Mouse (Mus musculus) forebrain, postnatal 0 days (tissue): Measurements from ENCODE around the gene Gm5105. TPM values are rescaled to one million over a fixed set of nuclear protein-coding genes. Genes with fewer than 3 reads are reported as not detected.

ENCODE experiments used
- ATAC-seq: fragments of 200-750 bp; cut with Nextera tagmentation; 2 replicates; pipeline ENCODE4 v1.8.0; 2017; ENCODE audit warnings: mild to moderate bottlenecking, moderate library complexity
- DNase-seq: peaks from one replicate; pipeline ENCODE4 v3.0.0-alpha.2; 2015
- H3K27ac ChIP-seq: fragments of 300-500 bp; sonication (generic); 2 replicates; pipeline ENCODE4 v1.5.1; 2014; ENCODE audit warnings: low read depth, mild to moderate bottlenecking, antibody characterized with exemption, low read length, moderate library complexity, mixed read lengths
- H3K27me3 ChIP-seq: fragments of 300-500 bp; sonication (generic); 2 replicates; pipeline ENCODE4 v1.6.1; 2014; ENCODE audit warnings: mild to moderate bottlenecking, low read length, mixed read lengths; ENCODE audit not compliant: insufficient read depth
- H3K36me3 ChIP-seq: fragments of 300-500 bp; sonication (generic); 2 replicates; pipeline ENCODE4 v1.6.1; 2014; ENCODE audit warnings: mild to moderate bottlenecking, moderate library complexity; ENCODE audit not compliant: insufficient read depth
- H3K4me1 ChIP-seq: fragments of 300-500 bp; sonication (generic); 2 replicates; pipeline ENCODE4 v1.6.1; 2014; ENCODE audit warnings: antibody characterized with exemption; ENCODE audit not compliant: insufficient read depth
- H3K4me2 ChIP-seq: fragments of 300-500 bp; sonication (generic); 2 replicates; pipeline ENCODE4 v1.6.1; 2014; ENCODE audit warnings: low read depth, mild to moderate bottlenecking, moderate library complexity
- H3K4me3 ChIP-seq: fragments of 300-500 bp; sonication (generic); 2 replicates; pipeline ENCODE4 v1.5.1; 2014; ENCODE audit warnings: low read depth, low read length, mixed read lengths
- H3K9ac ChIP-seq: fragments of 300-500 bp; sonication (generic); 2 replicates; pipeline ENCODE4 v1.6.1; 2014; ENCODE audit warnings: mild to moderate bottlenecking
- H3K9me3 ChIP-seq: fragments of 300-500 bp; sonication (generic); 2 replicates; pipeline ENCODE4 v1.6.1; 2016; ENCODE audit warnings: low read length
- CTCF ChIP-seq: sonication (generic); IDR thresholded peaks from 2 replicates; pipeline ENCODE4 v1.5.1; 2016; ENCODE audit warnings: antibody characterized with exemption, control low read depth, low read depth
- WGBS: fragments of 180-500 bp; shearing (Covaris S2); extraction: QIAGEN DNeasy Blood & Tissue Kit; methylation state at CpG from one replicate; pipeline ENCODE4 v1.1.7; 2014; 5-methylcytosine and 5-hydroxymethylcytosine counted together
- polyA plus RNA-seq: library from polyadenylated mRNA; unstranded; fragments of >200 nt; fragmentation: Nextera tagmentation; extraction: Ambion mirVana; gene quantifications from 2 replicates; pipeline ENCODE4 v1.2.1, GENCODE M21; 2015
- total RNA-seq: library from RNA; depleted of rRNA; stranded (reverse); fragments of >200 nt; gene quantifications from 2 replicates; pipeline ENCODE4 v1.2.3, GENCODE M21; 2014; rRNA removed

Gm5105 gene
- total and polyA plus RNA-seq, 2 experiments from 2014 or later = 0.15 to 0.38 TPM

DNA sequence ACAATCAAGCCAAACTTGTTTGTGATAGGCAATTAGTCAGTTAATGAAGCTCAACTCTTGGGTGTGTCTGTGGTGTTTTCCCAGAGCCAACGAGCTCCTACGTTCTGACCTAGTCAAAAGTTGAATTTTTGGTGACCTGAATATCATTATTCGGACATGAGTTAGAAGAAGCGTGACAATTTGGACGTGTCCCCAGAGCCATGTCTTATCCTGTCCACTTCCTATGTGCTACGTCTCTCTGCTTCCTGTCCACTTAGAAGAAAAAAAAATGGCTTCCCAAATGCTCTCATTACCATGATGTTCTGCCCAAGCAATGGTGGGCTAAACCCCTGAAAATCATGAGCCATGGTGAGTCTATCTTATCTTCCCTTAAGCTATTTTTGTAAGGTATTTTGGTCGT lies 63.9 kb downstream of the Gm5105 start:
- DNase-seq (no peak), ATAC-seq (no peak)
- H3K9me3 ChIP-seq = no peaks in the 10 kb centered on the region
- H3K36me3 ChIP-seq = no peaks in the 10 kb centered on the region
- H3K4me3 ChIP-seq = no peak overlapping the region
- no peak overlapping the region for H3K4me2 ChIP-seq
- H3K4me1 ChIP-seq = no peaks in the 10 kb centered on the region
- no peak overlapping the region for H3K9ac ChIP-seq
- TF ChIP-seq CTCF = no peak
- no peaks in the 10 kb centered on the region for H3K27me3 ChIP-seq
- no peak overlapping the region for H3K27ac ChIP-seq
- WGBS = 86% methylated on average over 7 of the region's 7 CpGs

GRCm38 (mm10) chr3:138002545-138002944 lies 64.6 kb downstream of the Gm5105 start:
- Histone ChIP-seq H3K4me3 (no peak overlapping the region), H3K4me2 (no peak overlapping the region), H3K27me3 (no peaks in the 10 kb centered on the region), H3K9ac (no peak overlapping the region), H3K4me1 (no peaks in the 10 kb centered on the region), H3K9me3 (no peaks in the 10 kb centered on the region), H3K36me3 (no peaks in the 10 kb centered on the region), H3K27ac (no peak overlapping the region)
- WGBS = 83% methylated on average over 6 of the region's 6 CpGs
- no peak for ATAC-seq
- DNase-seq = no peak
- no peak for TF ChIP-seq CTCF

GRCm38 (mm10) chr3:138001865-138002264 lies 65.3 kb downstream of the Gm5105 start:
- no peak overlapping the region for H3K4me2 ChIP-seq
- H3K4me3 ChIP-seq = no peak overlapping the region
- H3K9ac ChIP-seq = no peak overlapping the region
- H3K4me1 ChIP-seq = no peaks in the 10 kb centered on the region
- H3K27ac ChIP-seq = no peak overlapping the region
- WGBS = 83% methylated on average over 4 of the region's 4 CpGs
- ATAC-seq (no peak), DNase-seq (no peak)
- no peaks in the 10 kb centered on the region for H3K36me3 ChIP-seq
- no peak for TF ChIP-seq CTCF
- no peaks in the 10 kb centered on the region for H3K27me3 ChIP-seq
- no peaks in the 10 kb centered on the region for H3K9me3 ChIP-seq

GRCm38 (mm10) chr3:138000724-138001069 lies 66.5 kb downstream of the Gm5105 start:
- no peaks in the 10 kb centered on the region for H3K9me3 ChIP-seq

GRCm38 (mm10) chr3:138000062-138000723 lies 67.0 kb downstream of the Gm5105 start:
- Histone ChIP-seq H3K9ac (no peak overlapping the region), H3K27ac (no peak overlapping the region), H3K36me3 (no peaks in the 10 kb centered on the region), H3K9me3 (no peaks in the 10 kb centered on the region), H3K27me3 (no peaks in the 10 kb centered on the region), H3K4me2 (no peak overlapping the region), H3K4me1 (no peaks in the 10 kb centered on the region), H3K4me3 (no peak overlapping the region)
- WGBS = 94% methylated on average over 8 of the region's 8 CpGs
- DNase-seq (no peak), ATAC-seq (no peak)
- no peak for TF ChIP-seq CTCF

More at GRCm38 (mm10) chr3:138000724-138001069, 66.5 kb downstream of the Gm5105 start:
- ATAC-seq (no peak), DNase-seq (no peak)
- H3K9ac ChIP-seq = no peak overlapping the region
- 52% methylated on average over 4 of the region's 4 CpGs for WGBS
- no peak overlapping the region for H3K4me2 ChIP-seq
- H3K27me3 ChIP-seq = no peaks in the 10 kb centered on the region
- H3K27ac ChIP-seq = no peak overlapping the region
- no peak for TF ChIP-seq CTCF
- H3K4me3 ChIP-seq = no peak overlapping the region
- H3K4me1 ChIP-seq = no peaks in the 10 kb centered on the region
- no peaks in the 10 kb centered on the region for H3K36me3 ChIP-seq

DNA sequence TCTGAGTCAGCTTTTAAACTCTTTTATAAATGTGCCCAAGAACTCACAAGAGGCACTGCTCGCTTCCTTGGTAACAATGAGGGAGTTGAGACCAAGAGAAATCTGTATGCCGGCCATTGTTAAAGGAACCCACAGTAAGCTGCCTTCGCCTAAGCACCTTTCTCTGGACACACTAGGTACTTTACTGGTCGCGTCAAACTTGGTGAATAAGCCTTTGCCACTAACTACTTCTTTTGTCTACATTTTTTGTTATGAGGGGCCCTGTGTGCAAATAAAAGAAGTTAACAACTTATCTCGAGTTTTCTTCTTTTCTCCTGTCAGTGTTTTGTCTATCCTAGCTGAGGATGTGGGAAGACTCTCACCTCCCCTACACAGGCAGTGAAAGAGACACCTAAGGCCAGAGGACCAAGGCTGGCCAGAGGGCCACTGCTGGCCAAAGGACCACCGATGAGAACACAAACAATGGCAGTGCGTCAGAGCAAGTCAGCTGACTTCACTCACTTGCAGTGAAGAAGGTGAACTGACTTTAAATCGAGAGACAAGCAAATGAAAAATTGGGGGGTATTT lies 67.9 kb downstream of the Gm5105 start:
- no peaks in the 10 kb centered on the region for H3K4me1 ChIP-seq
- no peak overlapping the region for H3K9ac ChIP-seq
- H3K9me3 ChIP-seq = no peaks in the 10 kb centered on the region
- ATAC-seq (no peak), DNase-seq (no peak)
- no peak overlapping the region for H3K27ac ChIP-seq
- H3K27me3 ChIP-seq = no peaks in the 10 kb centered on the region
- 37% methylated on average over 9 of the region's 9 CpGs for WGBS
- no peak for TF ChIP-seq CTCF
- H3K4me3 ChIP-seq = no peak overlapping the region
- no peaks in the 10 kb centered on the region for H3K36me3 ChIP-seq
- H3K4me2 ChIP-seq = no peak overlapping the region

Other genes starting within 250 kb of the Gm5105 start
- 485 and 592 TPM in 2 replicates for gene H2afz, start 202.9 kb downstream of the Gm5105 start, total RNA-seq
- 728 and 896 TPM in 2 replicates for gene H2afz, start 202.9 kb downstream of the Gm5105 start, polyA plus RNA-seq
- 16.5 and 19.2 TPM in 2 replicates for gene Dnajb14, start 199.7 kb downstream of the Gm5105 start, total RNA-seq
- gene Dnajb14, start 199.7 kb downstream of the Gm5105 start, polyA plus RNA-seq = 6.5 and 14.9 TPM in 2 replicates
- 105 and 116 TPM in 2 replicates for gene Lamtor3, start 148.9 kb downstream of the Gm5105 start, total RNA-seq
- 112 and 123 TPM in 2 replicates for gene Lamtor3, start 148.9 kb downstream of the Gm5105 start, polyA plus RNA-seq
- 4.3 and 4.9 TPM in 2 replicates for gene Dapp1, start 85.8 kb downstream of the Gm5105 start, total RNA-seq
- 2.8 and 3.3 TPM in 2 replicates for gene Dapp1, start 85.8 kb downstream of the Gm5105 start, polyA plus RNA-seq
- gene 1110002E22Rik, start 2.3 kb downstream of the Gm5105 start, total RNA-seq = 0.19 and 0.77 TPM in 2 replicates
- 0.05 and 0.07 TPM in 2 replicates for gene 1110002E22Rik, start 2.3 kb downstream of the Gm5105 start, polyA plus RNA-seq
- 2.5 and 7.2 TPM in 2 replicates for gene Trmt10a, start 76.1 kb upstream of the Gm5105 start, total RNA-seq
- 5.1 and 6.2 TPM in 2 replicates for gene Trmt10a, start 76.1 kb upstream of the Gm5105 start, polyA plus RNA-seq
- 6.4 and 7.5 TPM in 2 replicates for gene Mttp, start 77.6 kb upstream of the Gm5105 start, total RNA-seq
- gene Mttp, start 77.6 kb upstream of the Gm5105 start, polyA plus RNA-seq = 4.6 and 5.0 TPM in 2 replicates
- gene 4930579F01Rik, start 126.4 kb upstream of the Gm5105 start, total RNA-seq = not detected in 2 replicates
- 0.09 TPM in 1 of 2 replicates, not detected in the other for gene 4930579F01Rik, start 126.4 kb upstream of the Gm5105 start, polyA plus RNA-seq
- 0.62 and 1.6 TPM in 2 replicates for gene Adh7, start 150.4 kb upstream of the Gm5105 start, total RNA-seq
- 1.0 TPM in 2 replicates for gene Adh7, start 150.4 kb upstream of the Gm5105 start, polyA plus RNA-seq
- gene Adh1, start 193.6 kb upstream of the Gm5105 start, total RNA-seq = 1.8 and 2.2 TPM in 2 replicates
- gene Adh1, start 193.6 kb upstream of the Gm5105 start, polyA plus RNA-seq = 3.0 and 3.8 TPM in 2 replicates
- not detected in 2 replicates for gene Adh6a, start 245.9 kb upstream of the Gm5105 start, total RNA-seq
- gene Adh6a, start 245.9 kb upstream of the Gm5105 start, polyA plus RNA-seq = not detected in 2 replicates